Mouse (Mus musculus) telencephalon, adult 2 months (tissue): ENCODE results near the gene Fez2.

Source experiments
- DNase-seq: peaks from one replicate; pipeline ENCODE4 v3.0.0-alpha.2; 2011; ENCODE audit warnings: low read depth, low spot score

Gene Fez2

GRCm38 (mm10) chr17:78407581-78407980 is 10.4 kb downstream of the Fez2 start:
- DNase-seq: no peak

- DNase-seq: no peak
These were observed 11.1 kb downstream of the Fez2 start for GRCm38 (mm10) chr17:78406854-78407253.

- DNase-seq: no peak
These were observed 12.6 kb downstream of the Fez2 start for GRCm38 (mm10) chr17:78405336-78405735.

GRCm38 (mm10) chr17:78403804-78404203 is 14.1 kb downstream of the Fez2 start:
- no peak for DNase-seq

DNA sequence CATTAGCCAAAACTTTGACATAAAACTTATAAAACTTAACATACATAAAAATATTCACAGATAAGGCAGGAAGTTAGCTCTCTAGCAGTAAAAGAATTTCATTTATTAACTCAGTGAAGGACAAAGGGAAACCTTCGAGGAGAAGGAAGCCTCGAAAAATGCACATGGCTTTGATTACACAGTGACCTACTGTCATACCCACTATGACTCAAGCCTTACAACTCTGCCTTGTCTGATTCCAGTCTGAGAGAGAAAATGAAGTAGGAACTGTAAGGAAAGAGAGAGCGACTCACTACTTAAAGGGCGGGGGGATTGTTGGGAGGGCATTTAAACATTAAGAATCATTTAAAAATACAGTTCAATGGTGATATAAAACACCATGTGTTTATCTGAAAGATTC is 14.7 kb downstream of the Fez2 start:
- no peak for DNase-seq

GRCm38 (mm10) chr17:78402174-78402573 is 15.8 kb downstream of the Fez2 start:
- DNase-seq: no peak

- DNase-seq: no peak
These were observed 16.2 kb downstream of the Fez2 start for GRCm38 (mm10) chr17:78401713-78402112.

DNA sequence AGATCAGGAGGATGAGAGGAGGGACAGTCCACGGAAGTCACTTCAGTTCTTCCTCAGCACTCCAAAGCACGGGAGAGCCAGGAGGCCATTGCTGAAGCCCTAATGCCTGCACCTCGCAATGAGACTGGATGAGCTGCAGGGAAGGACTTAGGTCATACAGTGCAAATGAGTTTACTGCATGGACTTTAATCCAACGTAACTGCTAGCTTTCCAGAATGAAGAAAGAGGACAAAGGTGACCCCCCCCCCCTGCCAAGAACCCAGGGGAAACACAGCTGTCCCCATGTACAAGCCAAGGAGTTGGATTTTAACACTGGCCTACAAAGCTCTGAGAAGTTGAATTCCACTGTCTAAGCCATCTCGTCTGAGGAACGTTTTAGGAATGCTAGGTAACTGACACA is 16.6 kb downstream of the Fez2 start:
- no peak for DNase-seq

DNA sequence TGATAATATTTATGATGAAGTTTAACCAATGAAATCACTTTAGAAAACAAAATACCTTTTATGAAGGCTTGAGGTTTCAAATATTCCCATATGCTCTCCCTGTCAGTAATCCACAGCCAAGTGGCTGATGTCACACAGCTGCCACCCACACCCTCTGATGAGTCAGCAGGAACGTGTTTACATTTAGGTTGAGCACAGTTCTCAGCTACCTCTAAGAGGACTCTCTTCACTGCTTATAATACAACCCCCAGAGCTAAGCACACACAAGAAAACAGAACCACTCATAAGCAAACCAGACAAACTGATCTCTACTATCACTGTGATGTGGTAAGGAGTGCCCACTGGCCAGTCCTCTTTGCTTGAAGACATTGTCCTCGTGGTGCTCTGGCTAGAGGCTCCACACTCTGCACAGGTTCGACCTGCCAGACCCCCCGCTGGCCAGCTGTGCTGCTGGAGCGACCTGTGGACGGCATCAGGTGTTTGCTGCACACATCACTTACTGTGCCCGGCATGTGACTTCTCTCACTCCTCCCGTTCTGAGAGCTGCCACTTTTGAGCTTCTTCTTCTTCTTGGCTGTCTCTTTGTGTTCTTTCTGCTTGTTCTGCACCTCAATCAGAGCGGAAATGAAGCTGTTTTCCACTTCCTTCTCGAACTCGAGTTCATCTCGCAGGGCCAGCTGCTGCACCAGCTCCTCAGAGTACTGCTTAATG is 17.7 kb downstream of the Fez2 start:
- peak; percentile 63 for DNase-seq

DNA sequence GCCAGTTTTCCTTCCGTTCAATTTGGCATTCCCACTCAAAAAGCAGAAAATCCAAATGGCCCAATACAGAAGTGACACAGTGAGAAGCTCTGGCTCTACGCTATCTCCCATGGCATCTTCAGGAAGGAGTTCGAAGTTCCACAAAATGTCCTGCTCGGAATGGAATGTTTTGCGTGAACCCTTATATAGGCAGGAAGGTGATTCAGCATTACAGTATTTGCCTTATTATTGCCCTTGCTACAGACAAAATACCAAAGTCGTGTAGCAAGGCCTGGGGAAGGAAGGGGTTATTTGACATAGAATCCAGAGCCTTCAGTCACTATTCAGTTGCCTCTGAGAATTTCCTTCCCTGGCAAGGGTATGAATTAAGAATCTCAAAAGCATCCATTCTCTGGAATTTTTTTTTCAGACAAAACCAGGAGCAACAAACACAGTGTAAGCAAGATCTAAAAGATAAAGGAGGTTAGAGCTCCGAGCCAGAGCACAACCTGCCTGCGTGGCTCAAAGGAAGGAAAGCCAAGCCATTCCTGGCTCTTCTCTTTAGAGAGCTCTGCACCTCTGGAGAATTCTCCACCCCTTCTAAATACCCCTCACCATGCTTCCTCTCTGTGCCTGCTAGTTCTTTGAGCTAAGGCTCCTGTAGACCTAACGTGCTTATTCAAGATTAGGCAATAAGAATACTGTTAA is 25.4 kb downstream of the Fez2 start:
- no peak for DNase-seq

GRCm38 (mm10) chr17:78389573-78389972 is 28.4 kb downstream of the Fez2 start:
- DNase-seq: no peak

- DNase-seq: no peak
These were observed 29.7 kb downstream of the Fez2 start for GRCm38 (mm10) chr17:78388101-78388847.

GRCm38 (mm10) chr17:78387665-78388064 is 30.3 kb downstream of the Fez2 start:
- DNase-seq: no peak

- DNase-seq: no peak
These were observed 35.6 kb downstream of the Fez2 start for GRCm38 (mm10) chr17:78382321-78382720.

DNA sequence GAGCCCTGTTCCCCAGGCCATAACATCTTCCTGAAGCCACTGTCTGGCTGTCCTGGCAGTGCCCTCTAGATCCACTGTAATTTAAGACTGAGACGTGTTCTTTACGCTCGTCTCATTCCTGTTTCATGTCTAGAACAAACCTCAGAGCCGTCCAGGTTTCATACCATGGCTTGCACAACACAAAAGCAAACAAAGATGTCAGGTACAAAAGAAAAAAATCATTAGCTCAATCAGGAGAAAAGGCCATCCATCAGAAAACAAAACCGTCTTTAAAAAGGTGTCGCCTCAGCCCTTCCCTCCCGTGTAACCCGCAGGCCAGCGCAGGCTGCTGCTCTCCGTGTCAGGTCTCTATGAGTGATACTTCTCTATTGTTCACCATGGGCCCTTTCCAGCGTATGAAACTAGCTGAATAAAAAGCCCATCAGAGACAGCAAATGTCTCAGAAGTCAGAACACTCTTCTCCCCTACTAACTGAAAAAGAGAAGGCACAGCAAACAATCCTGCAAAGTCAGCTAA is 38.2 kb downstream of the Fez2 start:
- no peak for DNase-seq

GRCm38 (mm10) chr17:78379079-78379729 is 38.7 kb downstream of the Fez2 start:
- DNase-seq: no peak

GRCm38 (mm10) chr17:78376587-78376986 is 41.4 kb downstream of the Fez2 start:
- DNase-seq: no peak

GRCm38 (mm10) chr17:78374756-78375155 is 43.2 kb downstream of the Fez2 start:
- DNase-seq: no peak

- DNase-seq: no peak
These were observed 44.1 kb downstream of the Fez2 start for GRCm38 (mm10) chr17:78373849-78374248.

- DNase-seq: no peak
These were observed 44.8 kb downstream of the Fez2 start for GRCm38 (mm10) chr17:78373174-78373573.

DNA sequence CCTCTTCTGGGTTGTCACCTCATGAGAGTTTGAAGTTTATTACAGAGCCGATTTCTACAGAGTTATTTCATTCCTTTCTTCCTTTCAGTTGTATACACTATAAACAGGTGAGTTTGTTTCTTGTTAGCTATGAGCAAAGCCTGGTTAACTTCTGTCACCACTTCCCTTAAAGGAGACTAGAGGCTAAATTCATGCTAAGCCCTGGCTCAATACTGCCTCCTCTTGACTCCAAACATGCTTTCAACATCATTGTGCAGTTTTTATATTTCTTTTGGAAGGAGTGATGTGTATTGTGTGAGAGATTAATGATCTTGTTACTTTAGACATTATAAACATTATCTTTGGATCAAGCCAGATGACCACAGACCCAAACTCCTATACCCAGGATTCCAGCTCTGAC is 47.5 kb downstream of the Fez2 start:
- DNase-seq: no peak

- DNase-seq: no peak
These were observed 49.5 kb downstream of the Fez2 start for GRCm38 (mm10) chr17:78368481-78368880.
